Mouse (Mus musculus) liver, adult 2 months (tissue): ENCODE measurements at regions not wholly inside any gene's neighbourhood (a gene's known extent, or its start where the extent isn't known, plus 50 kb on each side); places are given as distances from the start of the nearest gene placed in this dataset.

Experiments
- DNase-seq: peaks from one replicate; pipeline ENCODE4 v3.0.0-alpha.2; 2011; ENCODE audit warnings: low read depth, low spot score; ENCODE audit errors: extremely low read depth
- H3K27ac ChIP-seq: fragments of 200-500 bp; replicated peaks from 2 replicates; pipeline ENCODE4 v1.5.1; 2012; ENCODE audit warnings: low read depth, mild to moderate bottlenecking, control low read depth, inconsistent platforms, low read length; ENCODE audit not compliant: insufficient read depth
- H3K27me3 ChIP-seq: fragments of 200-500 bp; 2 replicates; pipeline ENCODE4 v1.6.1; 2012; ENCODE audit warnings: mild to moderate bottlenecking, moderate library complexity, low read length, inconsistent platforms; ENCODE audit not compliant: control insufficient read depth, insufficient read depth
- H3K36me3 ChIP-seq: fragments of 200-500 bp; 2 replicates; pipeline ENCODE4 v1.6.1; 2012; ENCODE audit warnings: low read length, inconsistent platforms; ENCODE audit not compliant: control insufficient read depth, insufficient read depth
- H3K4me1 ChIP-seq: fragments of 200-500 bp; 2 replicates; pipeline ENCODE4 v1.6.1; 2011; ENCODE audit warnings: low read length; ENCODE audit not compliant: control insufficient read depth, insufficient read depth
- H3K4me3 ChIP-seq: fragments of 200-500 bp; 2 replicates; pipeline ENCODE4 v1.5.1; 2011; ENCODE audit warnings: low read depth, mild to moderate bottlenecking, control low read depth, low read length, moderate library complexity; ENCODE audit not compliant: insufficient read depth
- H3K79me2 ChIP-seq: fragments of 200-500 bp; 2 replicates; pipeline ENCODE4 v1.6.1; 2012; ENCODE audit warnings: inconsistent platforms, mild to moderate bottlenecking, low read length, moderate library complexity; ENCODE audit not compliant: control insufficient read depth, insufficient read depth
- H3K9ac ChIP-seq: fragments of 200-500 bp; 2 replicates; pipeline ENCODE4 v1.6.1; 2012; ENCODE audit warnings: low read depth, mild to moderate bottlenecking, control low read depth, inconsistent platforms, low read length
- CTCF ChIP-seq: fragments of 200-500 bp; IDR thresholded peaks from 2 replicates; pipeline ENCODE4 v1.5.1; 2011; ENCODE audit warnings: low read depth, low read length, control low read depth
- POLR2A ChIP-seq: fragments of 200-500 bp; IDR thresholded peaks from 2 replicates; pipeline ENCODE4 v1.6.1; 2011; ENCODE audit warnings: low read length, control low read depth; ENCODE audit not compliant: insufficient read depth; ENCODE audit errors: extremely low read depth
- WGBS: fragments of 180-500 bp; shearing (Covaris S2); methylation state at CpG from one replicate; pipeline ENCODE4 v1.1.7; 2018; 5-methylcytosine and 5-hydroxymethylcytosine counted together

- no peak for TF ChIP-seq CTCF
- TF ChIP-seq POLR2A = no peak
- Histone ChIP-seq H3K27me3 (no peaks in the 10 kb centered on the region), H3K27ac (no peak overlapping the region), H3K79me2 (no peaks in the 10 kb centered on the region), H3K36me3 (no peaks in the 10 kb centered on the region), H3K4me3 (no peak overlapping the region), H3K4me1 (no peaks in the 10 kb centered on the region), H3K9ac (no peak overlapping the region)
- WGBS = 72% methylated on average over 4 of the region's 4 CpGs
- DNase-seq = no peak
These were observed 273.6 kb downstream of the Lrig3 start for GRCm38 (mm10) chr10:126239536-126239935.
